Mouse (Mus musculus) hematopoietic stem cell, adult 5-6 weeks (primary cell): ENCODE results near the gene Zfp661. TPM values are rescaled to one million over a fixed set of nuclear protein-coding genes. Genes with fewer than 3 reads are reported as not detected.

Source experiments
- ATAC-seq, 2 experiments: fragments of 125-278 bp in 1 of 2; replicated peaks in 1 of 2; 2 replicates each; pipeline ENCODE4 v1.8.0; 2016 to 2017; ENCODE audit warnings: inconsistent platforms in 2 of 2, mild to moderate bottlenecking in 2 of 2, moderate number of reproducible peaks in 2 of 2, low read depth in 1 of 2, moderate TSS enrichment in 1 of 2; ENCODE audit not compliant: low FRiP score in 2 of 2, poor library complexity in 2 of 2, severe bottlenecking in 2 of 2, insufficient read depth in 1 of 2, low TSS enrichment in 1 of 2
- total RNA-seq: library from RNA; stranded (forward); fragments of 172-1452, 232-1000 nt; gene quantifications from 2 replicates; pipeline ENCODE4 v1.2.3, GENCODE M21; 2017

Gene Zfp661
- total RNA-seq, 1 experiment from 2014 or later: 3.6 TPM

DNA sequence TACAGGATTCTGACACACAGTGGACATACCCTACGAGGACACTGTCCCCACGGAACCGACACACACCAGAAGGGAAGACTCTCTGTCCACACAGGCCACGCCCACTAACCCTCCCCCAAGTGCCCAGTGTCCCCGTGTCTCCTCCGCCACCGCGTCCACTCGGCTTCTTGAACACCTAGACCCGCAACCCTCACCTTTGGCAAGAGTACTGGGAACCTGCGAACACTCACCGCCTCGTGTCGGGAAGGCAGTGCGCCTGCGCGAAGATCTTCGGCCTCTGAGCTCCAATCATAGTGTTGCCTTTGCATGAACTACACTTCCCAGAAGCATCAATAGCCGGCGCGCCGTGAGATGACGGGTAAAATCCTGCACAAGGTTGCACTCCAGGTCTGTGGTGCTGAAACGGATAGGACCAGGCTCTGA, 2.4 kb downstream of the Zfp661 start:
- ATAC-seq: peak; percentile 82 to 88

DNA sequence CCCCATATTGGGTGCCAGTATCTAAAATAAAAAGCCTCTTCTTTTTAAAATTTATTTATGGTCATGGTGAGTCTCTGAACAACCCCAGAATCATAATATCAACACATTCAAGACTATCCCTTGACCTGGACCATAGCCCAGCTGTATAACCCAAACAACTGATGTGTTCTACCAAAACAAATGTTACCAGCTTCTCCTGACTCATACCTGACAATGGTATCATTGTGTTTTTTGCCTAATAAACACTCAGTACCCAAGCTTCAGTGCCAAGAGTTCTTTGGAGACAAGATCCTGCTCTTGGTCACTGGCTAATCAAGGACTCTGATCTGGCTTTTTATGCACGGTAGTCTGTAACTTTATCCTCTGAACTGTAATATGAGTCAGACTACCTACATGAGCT, 13.6 kb downstream of the Zfp661 start:
- no peak for ATAC-seq

DNA sequence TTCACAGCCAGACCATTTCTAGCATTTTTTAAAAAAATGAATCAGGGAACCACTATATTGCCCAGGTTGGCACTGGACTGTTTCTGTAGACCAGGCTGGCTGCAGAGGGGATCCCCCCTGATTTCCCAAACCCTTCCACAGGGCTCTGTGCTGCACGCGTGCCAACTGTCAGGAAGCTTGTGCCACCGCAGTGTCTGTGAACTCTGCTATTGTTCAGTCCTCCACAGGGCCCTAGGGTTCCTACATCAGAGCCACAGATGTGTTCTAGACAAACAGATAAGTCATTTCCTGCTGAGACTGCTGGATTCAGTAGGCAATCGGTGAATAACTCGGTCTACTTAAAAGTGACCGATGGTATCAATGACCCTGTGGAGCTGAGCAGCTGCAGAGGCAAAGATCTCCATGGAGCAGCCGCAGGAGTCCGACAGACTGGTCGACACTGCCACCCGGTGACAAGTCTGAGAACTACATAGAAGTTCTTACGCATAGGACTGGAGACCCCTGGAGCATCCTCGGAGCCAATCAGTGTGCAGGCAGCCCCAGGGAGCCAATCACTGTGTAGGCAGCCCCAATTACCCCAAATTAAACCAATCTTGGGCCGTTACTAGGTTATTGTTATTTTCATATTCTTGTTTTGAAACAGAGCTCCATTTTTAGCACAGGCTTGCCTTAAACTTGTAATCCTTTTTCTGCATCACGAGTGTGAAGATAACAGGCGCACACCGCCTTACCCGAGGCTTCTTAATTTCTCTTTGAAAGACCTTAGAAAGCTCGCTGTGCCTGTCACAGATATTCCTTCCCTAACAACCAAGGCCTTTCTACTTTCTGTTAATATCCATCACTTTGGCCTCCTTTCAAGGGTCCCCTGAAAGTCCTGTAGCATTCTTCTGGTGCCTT, 27.6 kb downstream of the Zfp661 start:
- ATAC-seq: peak; percentile 99

DNA sequence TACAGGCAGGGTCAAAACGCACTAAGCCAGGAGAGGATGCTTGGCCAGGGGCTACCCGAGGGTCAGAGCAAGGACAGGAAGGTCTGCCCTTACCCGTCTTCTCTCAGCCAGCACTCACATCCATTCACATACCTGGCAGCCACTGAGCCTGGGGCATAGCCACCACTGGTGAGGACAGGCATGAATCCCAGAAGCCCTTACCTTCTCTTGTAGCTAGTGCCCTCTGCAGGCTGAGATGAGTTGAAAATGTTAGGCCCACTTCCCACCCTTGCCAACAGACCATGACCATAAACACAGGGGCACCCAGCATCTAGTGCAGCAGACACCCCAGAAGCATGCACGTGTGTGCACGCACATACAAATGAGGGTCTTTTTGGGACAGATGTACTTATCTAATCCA, 35.8 kb downstream of the Zfp661 start:
- ATAC-seq: peak; percentile 71 to 75

DNA sequence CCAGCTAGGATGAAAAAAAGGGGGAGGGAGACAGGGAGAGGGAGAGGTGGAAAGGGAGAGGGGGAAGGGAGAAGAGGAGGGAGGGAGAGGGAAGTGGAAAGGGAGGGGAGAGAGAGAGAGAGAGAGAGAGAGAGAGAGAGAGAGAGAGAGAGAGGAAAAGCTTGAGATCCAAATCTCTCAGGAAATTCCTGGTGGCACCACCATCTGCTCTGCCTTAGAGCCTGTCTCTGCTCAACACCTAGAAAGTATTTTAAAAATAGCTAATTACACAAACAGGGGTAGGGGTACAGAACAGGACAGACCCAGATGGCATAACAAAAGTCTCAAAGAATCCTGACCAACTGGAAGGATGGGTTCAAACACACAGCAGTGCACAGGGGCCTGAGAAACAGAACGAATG, 36.4 kb downstream of the Zfp661 start:
- no peak for ATAC-seq

DNA sequence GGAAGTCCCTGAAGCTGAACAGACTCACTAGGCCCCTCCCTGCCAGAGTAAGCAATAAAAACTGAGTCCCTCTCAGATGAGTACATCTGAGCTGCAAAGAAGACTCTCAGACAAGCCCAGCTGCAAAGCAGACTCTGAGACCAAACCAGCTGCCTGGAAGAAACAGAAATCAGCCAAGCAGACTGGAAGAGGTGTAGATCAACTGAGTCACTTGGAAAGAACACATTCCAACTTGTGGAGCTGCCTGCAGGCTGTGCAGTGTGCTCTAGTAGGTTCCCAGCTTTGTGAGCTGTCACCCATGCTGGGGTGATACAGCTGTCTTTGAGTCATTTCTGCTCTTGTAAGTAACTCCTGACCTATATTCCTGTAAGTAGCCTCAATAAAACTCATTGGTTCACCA, 37.2 kb downstream of the Zfp661 start:
- no peak for ATAC-seq

DNA sequence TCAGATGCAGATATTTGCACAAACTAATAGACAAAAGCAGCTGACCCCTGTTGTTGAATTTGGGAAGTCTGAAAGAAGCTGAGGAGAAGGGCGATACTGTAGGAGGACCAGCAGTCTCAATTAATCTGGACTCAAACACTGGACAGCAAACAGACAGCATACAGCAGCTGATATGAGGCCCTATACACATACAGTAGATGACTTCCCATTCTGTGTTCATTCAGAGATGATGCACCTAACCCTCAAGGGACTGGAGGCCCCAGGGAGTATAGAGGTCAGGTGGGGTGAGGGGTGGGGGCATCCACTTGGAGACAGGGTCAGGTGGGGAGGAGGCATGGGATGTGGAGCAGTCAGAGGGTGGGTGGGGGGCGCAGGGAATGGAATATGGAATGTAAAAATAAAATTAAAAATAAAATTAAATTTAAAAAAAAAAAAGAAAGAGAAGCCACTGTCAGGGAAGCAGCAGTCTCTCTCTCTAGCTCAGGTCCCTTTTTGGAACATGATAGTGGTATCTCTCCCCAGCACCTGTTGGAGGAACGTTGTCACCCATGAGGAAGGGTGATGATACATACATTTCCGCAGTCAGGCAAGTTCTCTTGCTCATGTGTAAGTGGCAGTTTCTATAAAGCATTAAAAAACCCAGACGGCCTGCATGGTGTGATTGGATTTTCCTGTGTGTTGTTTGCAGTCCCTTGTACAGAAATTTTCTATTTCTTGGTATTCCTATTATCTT, 38.4 kb downstream of the Zfp661 start:
- ATAC-seq: no peak

DNA sequence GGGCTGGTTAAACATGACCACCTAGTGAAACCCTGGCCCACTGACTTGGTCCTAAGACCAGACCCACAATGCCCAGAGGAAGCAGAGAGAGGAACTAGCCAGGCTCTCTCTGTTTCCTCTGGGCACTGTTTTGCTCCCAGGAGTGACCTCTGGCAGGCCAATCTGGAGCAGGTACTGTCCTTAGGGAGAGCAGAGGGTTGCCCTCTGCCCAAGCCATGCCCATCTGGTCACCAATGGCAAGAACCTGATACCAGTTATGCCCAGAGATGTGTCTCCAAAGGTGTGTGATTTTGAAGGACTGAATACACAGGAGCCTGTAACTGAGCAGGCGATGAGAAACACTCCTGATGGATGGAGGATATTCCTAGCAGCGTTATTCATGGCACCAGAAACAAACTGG, 45.2 kb downstream of the Zfp661 start:
- no peak for ATAC-seq

DNA sequence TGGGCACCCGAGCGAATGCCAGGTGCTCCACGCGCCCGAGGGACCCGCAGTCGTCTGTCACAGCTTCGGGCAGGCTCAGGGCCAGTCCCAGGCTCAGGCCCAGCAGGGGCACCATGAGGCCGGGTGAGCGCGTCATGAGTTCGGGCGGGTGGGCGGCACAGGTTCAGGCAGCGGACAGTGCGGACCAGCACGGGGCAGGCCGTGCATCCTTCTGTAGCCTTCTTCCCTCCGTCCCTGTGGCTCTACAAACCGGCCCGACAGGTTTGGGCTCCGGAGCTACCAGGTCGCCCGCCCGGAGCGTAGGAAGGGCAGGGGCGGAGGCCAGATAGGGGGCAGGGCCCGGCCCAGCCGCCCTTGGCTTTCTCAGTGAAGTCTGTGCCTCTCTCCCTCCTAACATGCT, 45.7 kb downstream of the Zfp661 start, which contains the start of gene Prom2:
TSS of gene Prom2 (minus strand) at position 283 of the 400 bp plus-strand sequence.
- ATAC-seq: no peak

DNA sequence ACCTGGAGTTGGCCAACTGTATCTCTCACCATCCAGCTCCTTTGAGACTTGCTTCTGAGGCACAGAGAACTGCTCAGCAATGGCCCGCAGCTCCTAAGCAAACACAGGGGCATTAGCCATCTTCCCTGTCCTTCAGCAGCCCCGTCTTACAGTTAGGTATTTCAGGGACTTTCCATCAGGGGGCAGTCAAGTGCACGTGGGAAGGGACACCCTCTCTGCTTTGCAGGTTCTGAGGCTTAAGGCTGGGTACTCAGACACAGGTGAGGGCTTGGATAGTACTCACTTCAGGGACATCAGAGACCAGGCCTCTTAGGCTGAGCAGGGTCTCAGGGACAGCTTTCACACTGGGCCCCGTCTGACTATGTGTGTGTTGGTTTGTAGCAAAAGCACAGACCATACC, 47.4 kb downstream of the Zfp661 start:
- no peak for ATAC-seq

DNA sequence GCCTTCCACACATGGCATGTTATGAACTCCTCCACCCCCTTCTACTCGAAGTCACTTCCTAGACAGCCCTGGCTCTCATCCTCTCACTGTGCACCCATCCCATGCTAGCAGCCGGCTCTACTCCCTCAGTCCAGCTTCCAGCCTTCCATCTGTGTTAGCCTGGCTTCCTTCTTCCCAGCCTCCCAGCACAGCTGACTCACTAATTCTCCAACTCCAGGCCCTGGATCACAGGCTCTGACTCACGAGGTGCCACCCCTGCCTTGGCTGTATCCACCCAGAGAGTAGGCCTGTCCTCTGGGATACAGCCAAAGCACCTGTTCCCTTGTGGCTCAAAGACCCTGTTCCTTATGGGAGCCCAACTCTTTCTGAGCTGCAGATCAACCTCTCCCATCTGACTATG, 49.3 kb downstream of the Zfp661 start:
- ATAC-seq: no peak

DNA sequence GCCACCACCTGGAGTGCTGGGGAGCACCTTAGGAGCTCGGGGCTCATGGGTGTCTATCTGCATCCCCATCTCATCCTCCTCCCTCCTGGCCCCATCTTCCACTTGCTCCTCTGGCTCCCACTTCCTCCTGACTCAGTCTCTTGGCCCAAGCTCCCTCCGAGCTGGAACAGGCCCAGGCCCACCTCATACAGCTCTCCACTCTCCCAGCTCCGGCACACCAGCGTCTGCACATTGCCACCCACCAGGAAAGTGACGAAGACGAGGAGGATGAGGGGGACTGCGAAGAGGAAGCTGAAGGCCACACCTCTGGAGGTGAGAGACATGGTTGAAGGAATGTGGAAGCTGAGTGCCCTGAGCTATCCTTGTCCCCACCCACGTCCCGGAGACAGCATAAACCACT, 51.5 kb downstream of the Zfp661 start:
- no peak for ATAC-seq

DNA sequence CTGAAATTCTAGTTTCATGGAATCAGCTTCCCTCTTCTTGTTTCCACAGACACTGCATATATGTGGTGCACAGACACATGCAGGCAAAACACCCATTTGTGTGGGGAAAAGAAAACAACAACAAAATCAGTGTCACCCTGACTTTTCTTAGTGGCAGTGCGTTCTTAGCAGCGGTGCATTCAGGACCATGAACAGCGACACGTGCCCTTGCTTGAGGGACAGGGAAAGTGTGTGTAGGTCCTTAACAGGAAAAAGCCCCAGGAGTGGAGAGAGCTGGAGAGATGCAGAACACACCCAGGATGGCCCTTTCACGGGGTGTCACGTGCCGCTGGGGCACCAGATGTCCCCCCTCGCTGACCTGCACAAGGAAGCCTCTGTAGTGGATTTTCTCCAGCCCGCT, 54.5 kb downstream of the Zfp661 start:
- peak in 1 of 2 experiments; percentile 51; a peak in 1 of 4 replicates for ATAC-seq

DNA sequence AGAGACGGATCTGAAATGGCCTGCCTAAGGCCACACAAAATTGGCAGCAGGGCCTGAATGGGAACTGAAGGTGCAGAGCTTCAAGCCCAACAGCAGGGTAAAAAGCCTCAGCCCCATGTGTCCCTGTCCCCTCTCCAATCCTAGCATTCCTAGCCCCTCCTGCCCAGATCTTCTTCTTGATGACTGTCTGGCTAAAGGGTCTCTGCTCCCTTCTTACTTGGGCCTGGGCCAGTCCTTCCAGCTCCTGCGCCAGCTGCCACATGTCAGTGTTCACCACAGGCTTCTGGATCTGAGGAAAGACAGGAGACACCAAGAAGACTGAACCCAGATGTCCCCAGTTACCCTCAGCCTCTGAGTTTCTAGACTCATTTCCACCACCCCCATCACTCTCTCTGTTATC, 55.3 kb downstream of the Zfp661 start:
- no peak for ATAC-seq

DNA sequence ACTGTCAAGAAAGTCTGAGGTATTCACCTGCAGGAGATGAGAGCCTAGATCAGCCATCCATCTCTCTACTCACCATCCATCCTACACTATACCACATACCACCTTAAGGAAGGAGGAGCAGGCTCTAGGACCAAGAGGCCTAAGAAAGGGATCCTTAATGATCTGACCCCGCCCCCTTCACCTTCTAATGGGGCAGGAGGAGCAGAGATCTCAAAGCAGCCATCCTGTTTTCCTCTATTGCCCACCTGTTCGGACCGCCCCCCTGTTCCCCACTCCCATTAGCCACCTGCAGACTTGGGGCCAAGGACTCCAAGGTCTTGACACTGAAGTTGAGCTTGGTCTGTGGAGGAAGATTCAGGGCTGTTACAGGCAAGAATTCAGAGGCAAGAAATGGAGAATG, 56.5 kb downstream of the Zfp661 start:
- ATAC-seq: no peak

DNA sequence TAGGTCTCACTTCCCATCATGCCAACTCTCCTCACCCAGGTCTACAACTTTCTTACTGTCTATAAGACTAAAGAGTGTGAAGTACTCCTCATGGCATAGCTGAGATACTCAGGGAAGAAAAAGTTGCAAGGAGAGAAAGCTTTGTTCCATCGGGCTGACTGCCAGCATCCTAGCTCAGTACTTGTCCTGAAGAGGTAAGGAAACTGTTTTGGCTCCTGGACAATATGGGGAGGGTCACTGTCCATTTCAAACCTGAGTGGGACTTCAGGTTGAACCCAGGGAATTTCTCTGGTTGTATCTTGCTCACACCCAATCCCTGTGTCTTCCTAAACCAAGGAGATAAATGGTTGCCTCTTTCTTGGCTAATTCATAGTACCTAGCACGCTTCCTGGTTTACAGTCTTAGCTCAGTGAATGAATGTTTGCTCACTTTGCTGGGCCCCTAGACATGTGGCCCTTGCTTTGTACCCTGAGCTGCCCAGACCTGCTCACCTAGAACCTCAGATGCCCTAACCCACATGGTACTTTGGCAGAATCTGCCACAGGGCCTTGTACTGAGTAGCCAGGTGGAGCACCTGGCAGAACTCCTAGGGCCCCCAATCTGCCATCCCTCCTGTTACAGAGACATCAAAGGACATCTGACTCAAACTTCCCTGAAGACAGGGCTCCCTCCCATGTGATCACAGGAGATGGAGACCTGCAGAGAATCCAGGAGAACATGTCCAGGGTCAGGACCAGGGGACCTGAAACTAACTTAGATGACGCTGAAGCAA, 61.7 kb downstream of the Zfp661 start:
- ATAC-seq: no peak
